Mouse (Mus musculus) liver, embryonic 14.5 days (tissue): ENCODE results near the gene 2900026A02Rik. TPM values are rescaled to one million over a fixed set of nuclear protein-coding genes. Genes with fewer than 3 reads are reported as not detected.

Source experiments
- ATAC-seq: fragments of 200-750 bp; cut with Nextera tagmentation; 2 replicates; pipeline ENCODE4 v1.8.0; 2017; ENCODE audit warnings: moderate number of reproducible peaks, mild to moderate bottlenecking, moderate library complexity; ENCODE audit not compliant: insufficient read depth
- DNase-seq, 3 experiments: peaks; one replicate each; pipeline ENCODE4 v3.0.0-alpha.2; 2012 to 2013; ENCODE audit warnings: low read depth in 3 of 3, low spot score in 3 of 3
- H3K27ac ChIP-seq: fragments of 300-500 bp; sonication (generic); 2 replicates; pipeline ENCODE4 v1.5.1; 2014; ENCODE audit warnings: moderate library complexity, mild to moderate bottlenecking, control low read depth, inconsistent platforms
- H3K27me3 ChIP-seq: fragments of 300-500 bp; sonication (generic); 2 replicates; pipeline ENCODE4 v1.6.1; 2014; ENCODE audit warnings: mild to moderate bottlenecking, low read length, moderate library complexity; ENCODE audit not compliant: control insufficient read depth, insufficient read depth
- H3K36me3 ChIP-seq: fragments of 300-500 bp; sonication (generic); replicated peaks from 2 replicates; pipeline ENCODE4 v1.6.1; 2014; ENCODE audit warnings: low read depth; ENCODE audit not compliant: control insufficient read depth, insufficient read depth
- H3K4me1 ChIP-seq, 2 experiments: fragments of 200-500 bp in 1 of 2; fragments of 300-500 bp in 1 of 2; sonication (generic) in 1 of 2; replicated peaks; 2 replicates each; pipeline ENCODE4 v1.6.1; 2012 to 2014; ENCODE audit warnings: antibody characterized with exemption in 1 of 2, inconsistent platforms in 1 of 2, low read length in 1 of 2; ENCODE audit not compliant: control insufficient read depth in 2 of 2, insufficient read depth in 2 of 2
- H3K4me2 ChIP-seq: fragments of 300-500 bp; sonication (generic); 2 replicates; pipeline ENCODE4 v1.6.1; 2014; ENCODE audit warnings: low read depth, mild to moderate bottlenecking, control low read depth, moderate library complexity
- H3K4me3 ChIP-seq, 2 experiments: fragments of 200-500 bp in 1 of 2; fragments of 300-500 bp in 1 of 2; sonication (generic) in 1 of 2; 2 replicates each; pipeline ENCODE4 v1.5.1; 2012 to 2014; ENCODE audit warnings: low read depth in 2 of 2, low read length in 2 of 2, mild to moderate bottlenecking in 2 of 2, control low read depth in 1 of 2, inconsistent platforms in 1 of 2, moderate library complexity in 1 of 2; ENCODE audit not compliant: insufficient read depth in 1 of 2
- H3K9ac ChIP-seq: fragments of 300-500 bp; sonication (generic); replicated peaks from 2 replicates; pipeline ENCODE4 v1.6.1; 2014; ENCODE audit warnings: mild to moderate bottlenecking, control low read depth, moderate library complexity
- H3K9me3 ChIP-seq: fragments of 300-500 bp; sonication (generic); 2 replicates; pipeline ENCODE4 v1.6.1; 2016; ENCODE audit warnings: low read length, mixed read lengths; ENCODE audit not compliant: control insufficient read depth
- CTCF ChIP-seq: IDR thresholded peaks from 2 replicates; pipeline ENCODE4 v1.5.1; 2016; ENCODE audit warnings: antibody characterized with exemption, low read depth, control low read depth
- EP300 ChIP-seq: IDR thresholded peaks from 2 replicates; pipeline ENCODE4 v1.6.1; 2016; ENCODE audit warnings: antibody characterized with exemption, low read depth
- WGBS: fragments of 180-500 bp; shearing (Covaris S2); extraction: QIAGEN DNeasy Blood & Tissue Kit; methylation state at CpG from one replicate; pipeline ENCODE4 v1.1.7; 2014; ENCODE audit not compliant: insufficient replicate concordance; 5-methylcytosine and 5-hydroxymethylcytosine counted together
- polyA plus RNA-seq, 2 experiments: library from polyadenylated mRNA; depleted of rRNA in 1 of 2; stranded (reverse) in 1 of 2; unstranded in 1 of 2; fragments of >200 nt; fragmentation: Nextera tagmentation in 1 of 2; extraction: Ambion mirVana in 1 of 2; gene quantifications; 2 replicates each; pipeline versions ENCODE4 v1.2.1 to v1.2.3; 2012 to 2014

The 2900026A02Rik gene
- polyA plus RNA-seq, 2 experiments: 0.63 to 1.1 TPM

DNA sequence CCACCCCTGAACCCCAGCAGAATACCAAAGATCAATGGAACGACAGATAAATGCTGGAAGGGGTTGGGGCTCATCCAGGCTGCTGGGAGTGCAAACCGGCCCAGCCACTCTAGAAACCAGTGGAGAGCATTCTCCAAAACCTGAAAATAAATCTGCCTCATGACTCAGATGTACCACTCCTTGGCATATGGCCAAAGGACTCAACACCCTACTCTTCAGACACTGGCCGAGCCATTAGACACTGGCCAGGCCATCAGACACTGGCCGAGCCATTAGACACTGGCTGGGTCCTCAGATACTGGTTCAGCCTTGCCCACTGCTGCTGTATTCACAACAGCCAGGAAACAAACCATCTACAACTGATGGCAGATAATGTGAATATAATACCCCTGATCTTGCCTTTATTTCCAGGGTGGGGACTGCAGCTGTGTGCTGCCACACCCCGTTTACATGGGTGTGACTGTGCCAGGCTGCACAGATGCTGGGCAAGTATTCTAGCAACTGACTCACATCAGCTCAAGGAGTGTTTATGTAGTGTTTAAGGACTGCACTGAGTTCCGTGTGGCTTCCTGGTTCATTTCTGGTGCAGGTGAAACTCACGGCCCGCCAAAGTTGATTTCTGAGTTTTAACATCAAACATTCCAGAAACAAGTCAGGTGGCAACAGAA, 28.4 kb upstream of the 2900026A02Rik start:
- WGBS: 66% methylated on average over 8 of the region's 8 CpGs
- H3K4me2 ChIP-seq: no peak overlapping the region
- no peak overlapping the region for H3K27ac ChIP-seq
- H3K36me3 ChIP-seq: no peaks in the 10 kb centered on the region
- no peak overlapping the region for H3K9ac ChIP-seq
- ATAC-seq (no peak), DNase-seq (no peak)
- H3K4me1 ChIP-seq: no peaks in the 10 kb centered on the region
- H3K4me3 ChIP-seq: no peak overlapping the region
- no peaks in the 10 kb centered on the region for H3K9me3 ChIP-seq
- H3K27me3 ChIP-seq: no peaks in the 10 kb centered on the region
- no peak for TF ChIP-seq CTCF
- no peak for TF ChIP-seq EP300

DNA sequence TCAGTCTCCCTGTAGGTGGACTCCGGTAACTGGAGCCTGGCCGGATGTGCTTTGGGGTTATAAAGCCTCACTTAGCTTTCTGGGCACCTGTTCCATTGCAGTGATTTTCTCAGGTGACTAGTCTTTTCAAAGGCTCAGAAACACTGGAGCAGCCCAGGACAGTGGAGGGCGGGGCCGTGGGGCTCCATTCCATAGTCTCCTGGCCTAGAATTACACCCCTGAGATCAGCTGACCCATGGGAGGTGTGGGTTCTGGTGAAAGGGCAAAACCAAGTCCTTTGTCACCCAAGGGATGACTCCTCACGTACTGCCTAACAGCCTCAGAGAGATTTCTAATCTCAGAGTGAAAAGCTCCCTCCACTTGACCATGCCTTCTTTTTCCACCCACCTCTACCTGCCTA, 9.2 kb upstream of the 2900026A02Rik start:
- DNase-seq (no peak), ATAC-seq (no peak)
- H3K36me3 ChIP-seq: no peaks in the 10 kb centered on the region
- H3K27me3 ChIP-seq: no peaks in the 10 kb centered on the region
- no peak overlapping the region for H3K4me2 ChIP-seq
- H3K9me3 ChIP-seq: no peaks in the 10 kb centered on the region
- TF ChIP-seq EP300: no peak
- TF ChIP-seq CTCF: no peak
- H3K27ac ChIP-seq: no peak overlapping the region
- WGBS: 56% methylated on average over 5 of the region's 5 CpGs
- H3K4me3 ChIP-seq: no peak overlapping the region
- H3K9ac ChIP-seq: no peak overlapping the region
- H3K4me1 ChIP-seq: peaks cover 0 to 2% of the 10 kb centered on the region in 2 experiments; a peak in 1 of 4 replicates

DNA sequence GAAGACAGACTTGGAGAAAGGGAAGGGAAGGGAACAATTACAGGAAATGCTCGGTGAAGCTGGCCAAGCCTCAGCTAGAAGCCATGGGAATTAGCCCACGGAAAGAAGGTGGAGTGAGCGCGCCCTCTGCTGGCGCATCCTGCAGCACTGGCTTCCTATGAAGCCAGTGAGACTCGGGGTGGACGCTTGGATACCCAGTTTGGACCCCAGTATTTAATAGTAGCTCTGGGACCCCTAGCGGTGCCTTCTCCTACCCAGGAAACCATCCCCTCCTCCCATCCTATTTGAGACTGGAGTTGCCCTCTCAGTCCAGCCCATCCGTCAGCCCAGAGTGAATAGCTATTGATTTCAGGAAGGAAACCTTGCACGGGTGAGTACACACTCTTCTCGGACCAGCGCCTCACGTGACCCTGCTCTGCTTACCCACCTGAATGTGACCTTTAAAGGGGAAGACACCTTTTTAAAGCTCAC, 5.6 kb upstream of the 2900026A02Rik start, which contains the start of gene Tmem211:
Gene Tmem211 (plus strand): TSS at position 278 of the 471 bp plus-strand sequence.
- Histone ChIP-seq H3K36me3 (no peaks in the 10 kb centered on the region), H3K4me1 (peaks cover 0 to 2% of the 10 kb centered on the region in 2 experiments; a peak in 1 of 4 replicates), H3K4me3 (no peak within 1 kb of the TSS), H3K4me2 (peak within 1 kb of the TSS; percentile 42), H3K27ac (no peak within 1 kb of the TSS), H3K9me3 (no peaks in the 10 kb centered on the region), H3K27me3 (no peaks in the 10 kb centered on the region), H3K9ac (no peak within 1 kb of the TSS)
- WGBS: 1% methylated on average over 13 of the region's 13 CpGs
- ATAC-seq (peak; percentile 59), DNase-seq (peak in 1 of 3 experiments; percentile 33)
- TF ChIP-seq EP300: no peak
- peak; percentile 88 for TF ChIP-seq CTCF

DNA sequence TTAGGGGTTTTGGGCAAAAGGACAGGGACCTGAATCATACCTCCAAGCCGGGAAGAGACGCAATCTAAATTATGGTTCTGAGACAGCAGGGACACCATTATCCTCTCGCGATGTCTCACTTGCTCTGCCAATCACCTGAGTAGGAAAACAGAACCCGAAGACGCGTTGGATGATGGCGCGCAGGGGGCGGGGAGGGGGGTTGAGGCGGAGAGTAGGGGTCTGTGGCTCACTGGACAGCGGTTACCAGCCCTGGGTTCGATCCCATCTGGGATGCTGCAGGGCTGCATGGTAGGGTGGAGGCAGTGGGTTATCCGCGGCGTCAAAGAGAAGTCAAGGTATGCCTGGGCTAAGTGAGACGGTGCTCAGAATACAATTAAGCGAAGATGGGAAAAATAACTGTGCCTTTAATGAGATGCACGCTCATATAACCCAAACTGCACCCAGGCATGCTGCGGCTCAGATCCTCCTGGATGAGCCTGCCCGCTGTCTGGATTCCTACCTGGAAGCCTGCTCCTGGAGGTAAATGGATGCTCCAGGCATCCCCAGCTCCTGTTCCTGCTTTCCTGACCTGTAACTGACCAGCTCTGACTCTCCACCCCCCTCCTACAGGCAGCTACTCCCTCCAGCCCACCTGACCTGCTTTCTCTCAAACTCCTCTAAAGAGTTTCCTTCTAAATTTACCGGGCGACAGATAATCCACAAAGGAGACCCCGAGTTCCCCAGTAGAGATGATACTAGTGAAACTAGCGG, 4.8 kb upstream of the 2900026A02Rik start:
- peak overlapping the region; percentile 42; the same call in 1 of the 2 replicates for H3K4me2 ChIP-seq
- no peak overlapping the region for H3K27ac ChIP-seq
- TF ChIP-seq CTCF: no peak
- TF ChIP-seq EP300: no peak
- no peaks in the 10 kb centered on the region for H3K9me3 ChIP-seq
- no peak for DNase-seq
- WGBS: 16% methylated on average over 25 of the region's 25 CpGs
- ATAC-seq: no peak
- no peak overlapping the region for H3K4me3 ChIP-seq
- peaks cover 0 to 2% of the 10 kb centered on the region in 2 experiments; a peak in 1 of 4 replicates for H3K4me1 ChIP-seq
- no peaks in the 10 kb centered on the region for H3K36me3 ChIP-seq
- H3K9ac ChIP-seq: no peak overlapping the region
- peaks cover 1% of the 10 kb centered on the region; the same call in 1 of the 2 replicates for H3K27me3 ChIP-seq

DNA sequence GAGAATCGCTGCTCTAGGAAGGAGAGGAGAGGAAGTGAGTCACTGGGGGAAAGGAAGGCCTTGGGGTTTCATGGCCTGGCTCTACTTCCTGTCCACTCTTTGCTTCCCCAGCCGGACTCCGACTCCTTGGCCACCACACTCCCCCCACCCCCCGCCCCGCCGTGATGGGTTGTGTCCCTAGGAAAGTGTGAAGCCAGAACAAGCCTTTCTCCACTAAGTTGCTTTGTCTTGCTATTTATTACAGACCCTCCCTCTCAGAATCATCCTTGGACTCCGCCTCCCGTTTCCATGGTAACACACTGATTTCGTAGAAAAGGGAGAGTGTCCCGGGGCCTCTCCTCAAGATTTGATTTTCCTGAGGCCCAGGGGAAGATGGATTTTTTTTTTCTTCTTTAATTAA, 4.2 kb upstream of the 2900026A02Rik start:
- Histone ChIP-seq H3K4me1 (peaks cover 0 to 2% of the 10 kb centered on the region in 2 experiments; a peak in 1 of 4 replicates), H3K9me3 (no peaks in the 10 kb centered on the region), H3K9ac (no peak overlapping the region), H3K36me3 (no peaks in the 10 kb centered on the region), H3K4me2 (no peak overlapping the region), H3K27ac (no peak overlapping the region), H3K27me3 (peaks cover 5% of the 10 kb centered on the region; the same call in 1 of the 2 replicates), H3K4me3 (no peak overlapping the region)
- 5% methylated on average over 10 of the region's 10 CpGs for WGBS
- ATAC-seq: no peak
- no peak for TF ChIP-seq CTCF
- TF ChIP-seq EP300: no peak
- DNase-seq: no peak
